Mouse (Mus musculus) intestine, embryonic 16.5 days (tissue): ENCODE results near the gene Gm33543. TPM values are rescaled to one million over a fixed set of nuclear protein-coding genes. Genes with fewer than 3 reads are reported as not detected.

Experiments
- ATAC-seq: fragments of 200-750 bp; cut with Nextera tagmentation; 2 replicates; pipeline ENCODE4 v1.8.0; 2017; ENCODE audit warnings: moderate TSS enrichment, moderate library complexity
- H3K27ac ChIP-seq: fragments of 300-500 bp; sonication (generic); 2 replicates; pipeline ENCODE4 v1.5.1; 2014; ENCODE audit warnings: mild to moderate bottlenecking, low read length
- H3K27me3 ChIP-seq: fragments of 300-500 bp; sonication (generic); replicated peaks from 2 replicates; pipeline ENCODE4 v1.6.1; 2014; ENCODE audit warnings: low read length, control low read depth, mixed read lengths; ENCODE audit not compliant: control insufficient read depth, insufficient read depth
- H3K36me3 ChIP-seq: fragments of 300-500 bp; sonication (generic); 2 replicates; pipeline ENCODE4 v1.6.1; 2014; ENCODE audit warnings: low read length, control low read depth; ENCODE audit not compliant: control insufficient read depth, insufficient read depth
- H3K4me1 ChIP-seq: fragments of 300-500 bp; sonication (generic); 2 replicates; pipeline ENCODE4 v1.6.1; 2014; ENCODE audit warnings: low read length, control low read depth, mixed read lengths; ENCODE audit not compliant: control insufficient read depth, insufficient read depth
- H3K4me2 ChIP-seq: fragments of 300-500 bp; sonication (generic); 2 replicates; pipeline ENCODE4 v1.6.1; 2014; ENCODE audit warnings: low read depth, low read length, control low read depth
- H3K4me3 ChIP-seq: fragments of 300-500 bp; sonication (generic); 2 replicates; pipeline ENCODE4 v1.5.1; 2014; ENCODE audit warnings: mild to moderate bottlenecking, low read length
- H3K9ac ChIP-seq: fragments of 300-500 bp; sonication (generic); 2 replicates; pipeline ENCODE4 v1.6.1; 2014; ENCODE audit warnings: low read depth, low read length
- H3K9me3 ChIP-seq: fragments of 300-500 bp; sonication (generic); 2 replicates; pipeline ENCODE4 v1.6.1; 2016; ENCODE audit warnings: low read length, control low read depth; ENCODE audit not compliant: control insufficient read depth
- WGBS: fragments of 180-500 bp; shearing (Covaris S2); extraction: QIAGEN DNeasy Blood & Tissue Kit; methylation state at CpG from one replicate; pipeline ENCODE4 v1.1.7; 2014; 5-methylcytosine and 5-hydroxymethylcytosine counted together
- polyA plus RNA-seq: library from polyadenylated mRNA; unstranded; fragments of >200 nt; fragmentation: Nextera tagmentation; extraction: Ambion mirVana; gene quantifications from 2 replicates; pipeline ENCODE4 v1.2.1, GENCODE M21; 2015

The Gm33543 gene
- polyA plus RNA-seq, 1 experiment from 2014 or later = not detected

DNA sequence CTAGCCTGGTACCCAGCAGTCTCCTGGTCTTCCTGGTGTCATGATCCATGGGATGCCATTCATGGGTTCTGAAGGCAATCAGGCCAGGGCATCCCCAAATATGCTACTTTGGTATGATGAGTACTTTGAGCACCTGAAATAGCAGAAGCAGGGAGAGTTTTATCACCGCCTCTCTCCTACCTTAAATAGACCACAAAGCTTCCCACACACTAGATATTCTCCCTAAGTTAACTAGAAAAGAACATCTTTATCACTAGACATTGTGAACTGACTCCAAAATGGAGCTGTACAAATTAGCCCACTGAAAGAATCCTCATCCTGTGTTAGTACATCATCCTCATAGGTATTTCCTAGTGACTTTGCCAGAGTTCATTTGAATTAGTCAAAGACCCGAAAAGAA is 55.6 kb downstream of the Gm33543 start:
- Histone ChIP-seq H3K4me3 (no peak overlapping the region), H3K9ac (no peak overlapping the region), H3K36me3 (no peaks in the 10 kb centered on the region), H3K27me3 (no peaks in the 10 kb centered on the region), H3K4me1 (no peaks in the 10 kb centered on the region), H3K4me2 (no peak overlapping the region), H3K9me3 (no peaks in the 10 kb centered on the region), H3K27ac (no peak overlapping the region)
- no peak for ATAC-seq
- 91% methylated on average over 2 of the region's 2 CpGs for WGBS

DNA sequence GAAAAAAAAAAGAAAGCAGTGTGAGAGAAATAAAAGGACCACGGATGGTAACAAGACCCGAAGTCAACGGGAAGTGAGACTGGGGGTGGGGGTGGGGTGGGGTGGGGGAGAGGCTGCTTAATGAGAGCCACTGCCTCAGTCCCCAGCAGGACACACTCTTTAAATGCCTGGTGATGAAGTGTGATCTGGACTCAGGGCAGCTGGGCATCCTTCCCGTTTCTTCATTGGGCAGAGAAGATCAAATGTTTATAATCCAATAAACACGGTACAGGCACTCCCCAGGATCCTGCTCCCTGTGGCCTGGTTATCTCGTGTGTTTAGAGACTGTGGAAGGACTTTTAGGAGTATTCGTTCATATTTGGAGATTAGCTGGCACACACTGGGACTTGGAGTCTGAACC is 57.9 kb downstream of the Gm33543 start:
- Histone ChIP-seq H3K36me3 (no peaks in the 10 kb centered on the region), H3K4me3 (no peak overlapping the region), H3K27me3 (no peaks in the 10 kb centered on the region), H3K9me3 (no peaks in the 10 kb centered on the region), H3K9ac (no peak overlapping the region), H3K4me1 (no peaks in the 10 kb centered on the region), H3K27ac (no peak overlapping the region), H3K4me2 (no peak overlapping the region)
- no peak for ATAC-seq
- 33% methylated on average over 7 of the region's 7 CpGs for WGBS

DNA sequence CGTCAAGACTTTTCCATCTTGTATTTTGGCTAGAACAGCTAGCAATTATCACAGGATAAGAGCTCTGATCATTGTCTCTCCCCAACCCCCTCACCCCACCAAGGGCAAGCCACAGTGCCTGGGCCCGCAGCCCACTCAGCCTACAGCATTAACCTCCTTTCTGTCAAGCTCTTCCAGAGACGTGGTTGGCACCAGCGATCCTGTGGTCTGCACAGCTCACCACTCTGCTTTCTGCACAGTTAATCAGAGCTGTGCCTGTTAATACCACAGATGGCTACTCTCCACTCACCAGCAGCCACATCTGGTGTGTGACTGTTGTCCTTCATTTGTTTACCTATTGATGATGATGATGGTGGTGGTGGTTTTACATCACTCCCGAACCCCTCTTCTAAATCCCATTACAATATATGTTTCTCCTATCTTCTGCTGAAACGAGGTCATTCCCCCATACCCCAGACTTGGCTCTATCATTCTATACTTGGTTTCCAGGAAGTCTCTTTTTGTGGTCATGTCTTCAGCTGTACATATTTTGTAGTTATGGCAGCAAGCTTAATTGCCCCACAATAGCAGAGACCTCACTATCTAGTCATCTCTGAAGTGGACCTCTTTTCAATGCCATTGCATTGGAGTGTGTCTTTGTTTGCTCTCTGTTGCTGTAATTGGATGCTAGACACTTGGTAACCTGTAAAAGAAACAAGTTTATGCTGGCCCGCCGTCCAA is 61.7 kb downstream of the Gm33543 start:
- no peak overlapping the region for H3K4me3 ChIP-seq
- no peak for ATAC-seq
- 0 out of 2 replicates have a peak, but pooled peaks cover 6% of the 10 kb centered on the region for H3K4me1 ChIP-seq
- H3K9ac ChIP-seq = no peak overlapping the region
- 81% methylated on average over 8 of the region's 8 CpGs for WGBS
- H3K36me3 ChIP-seq = no peaks in the 10 kb centered on the region
- no peak overlapping the region for H3K27ac ChIP-seq
- H3K9me3 ChIP-seq = no peaks in the 10 kb centered on the region
- H3K27me3 ChIP-seq = no peaks in the 10 kb centered on the region
- no peak overlapping the region for H3K4me2 ChIP-seq

DNA sequence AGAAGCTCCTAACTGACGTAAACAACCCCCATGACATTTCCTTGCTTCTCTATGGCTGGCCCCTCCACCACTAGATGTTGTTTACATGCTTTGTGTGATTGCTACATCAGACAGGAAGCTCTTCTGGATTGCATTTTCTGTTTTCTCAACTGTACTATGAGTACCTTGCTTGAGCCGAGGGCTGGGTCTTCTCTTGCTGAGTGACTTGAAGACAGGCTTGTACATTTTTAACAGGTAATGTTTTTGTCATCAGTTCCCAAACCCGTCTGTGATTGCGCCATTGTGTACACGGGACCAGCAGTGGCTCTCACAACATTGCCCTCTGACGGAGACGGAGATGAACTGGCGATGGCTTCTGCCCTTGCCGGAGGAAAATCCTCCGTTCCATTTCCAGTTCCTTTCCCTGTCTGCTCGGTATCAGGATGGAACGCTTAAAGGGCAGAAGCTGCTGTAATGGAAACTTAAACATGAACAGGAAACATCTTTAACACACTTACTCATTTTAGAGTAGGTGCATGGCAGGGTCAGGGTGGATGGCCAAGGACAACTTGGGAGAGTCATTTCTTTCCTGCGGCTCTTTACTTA is 62.8 kb downstream of the Gm33543 start:
- WGBS = 72% methylated on average over 13 of the region's 13 CpGs
- no peaks in the 10 kb centered on the region for H3K27me3 ChIP-seq
- H3K4me3 ChIP-seq = no peak overlapping the region
- H3K4me1 ChIP-seq = 0 out of 2 replicates have a peak, but pooled peaks cover 6% of the 10 kb centered on the region
- H3K9ac ChIP-seq = no peak overlapping the region
- H3K4me2 ChIP-seq = no peak overlapping the region
- H3K9me3 ChIP-seq = no peaks in the 10 kb centered on the region
- no peak overlapping the region for H3K27ac ChIP-seq
- H3K36me3 ChIP-seq = no peaks in the 10 kb centered on the region
- ATAC-seq = no peak

DNA sequence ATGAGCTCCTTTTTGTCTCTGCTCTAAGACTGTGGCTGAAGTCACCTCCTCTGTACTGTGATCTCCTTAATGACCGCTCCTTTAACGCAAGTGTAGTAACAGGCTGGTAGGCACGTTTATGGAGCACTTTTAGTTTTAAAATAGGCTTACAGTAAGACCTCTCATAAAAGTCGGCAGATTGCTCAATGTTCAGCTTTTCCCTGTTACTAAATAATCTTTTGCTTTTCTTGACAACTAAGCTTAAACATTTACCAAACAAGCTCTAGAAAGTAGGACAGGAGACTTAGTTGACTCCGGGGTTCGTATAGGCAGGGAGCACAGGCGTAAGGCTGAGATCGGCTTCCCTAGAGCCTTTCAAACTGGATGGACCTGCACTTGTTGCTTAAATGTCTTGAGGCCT is 64.1 kb downstream of the Gm33543 start:
- Histone ChIP-seq H3K4me2 (no peak overlapping the region), H3K4me1 (0 out of 2 replicates have a peak, but pooled peaks cover 6% of the 10 kb centered on the region), H3K27me3 (no peaks in the 10 kb centered on the region), H3K27ac (peak overlapping the region; percentile 62), H3K4me3 (no peak overlapping the region), H3K36me3 (no peaks in the 10 kb centered on the region), H3K9ac (no peak overlapping the region), H3K9me3 (no peaks in the 10 kb centered on the region)
- 50% methylated on average over 8 of the region's 8 CpGs for WGBS
- ATAC-seq = peak; percentile 88

DNA sequence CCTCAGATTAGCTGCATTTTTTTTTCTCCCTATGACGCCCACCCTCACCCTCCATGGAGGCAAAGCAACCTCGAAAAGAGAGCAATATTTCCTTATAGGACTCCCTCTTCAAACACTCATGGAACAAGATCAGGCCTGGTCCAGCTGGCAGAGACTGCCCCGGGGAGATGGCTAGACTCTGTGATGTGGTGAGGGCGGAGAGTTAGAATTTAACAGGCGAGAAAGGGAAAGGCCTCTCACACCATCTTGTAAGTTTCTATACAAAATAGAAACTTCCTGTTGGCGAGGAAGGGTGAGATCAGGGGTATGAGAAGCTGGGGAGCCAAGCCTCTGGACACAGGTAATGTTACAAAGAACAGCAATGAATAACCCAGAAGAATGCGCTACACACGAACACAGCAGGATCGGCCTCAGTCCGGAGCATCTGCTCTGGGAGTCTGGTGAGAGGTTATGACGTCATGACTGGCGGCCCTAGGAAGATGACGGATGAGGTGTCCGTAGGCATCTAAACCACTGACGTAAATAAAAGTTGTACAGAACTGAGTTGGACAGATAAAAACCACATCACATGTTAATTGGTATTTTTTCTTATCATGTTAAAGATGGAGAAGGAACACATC is 64.9 kb downstream of the Gm33543 start:
- Histone ChIP-seq H3K4me2 (no peak overlapping the region), H3K27me3 (no peaks in the 10 kb centered on the region), H3K4me3 (no peak overlapping the region), H3K9me3 (no peaks in the 10 kb centered on the region), H3K9ac (no peak overlapping the region), H3K4me1 (0 out of 2 replicates have a peak, but pooled peaks cover 6% of the 10 kb centered on the region), H3K36me3 (no peaks in the 10 kb centered on the region), H3K27ac (peak overlapping the region; percentile 62; the same call in 1 of the 2 replicates)
- ATAC-seq = peak; percentile 22; the same call in 1 of the 2 replicates
- 84% methylated on average over 15 of the region's 15 CpGs for WGBS

DNA sequence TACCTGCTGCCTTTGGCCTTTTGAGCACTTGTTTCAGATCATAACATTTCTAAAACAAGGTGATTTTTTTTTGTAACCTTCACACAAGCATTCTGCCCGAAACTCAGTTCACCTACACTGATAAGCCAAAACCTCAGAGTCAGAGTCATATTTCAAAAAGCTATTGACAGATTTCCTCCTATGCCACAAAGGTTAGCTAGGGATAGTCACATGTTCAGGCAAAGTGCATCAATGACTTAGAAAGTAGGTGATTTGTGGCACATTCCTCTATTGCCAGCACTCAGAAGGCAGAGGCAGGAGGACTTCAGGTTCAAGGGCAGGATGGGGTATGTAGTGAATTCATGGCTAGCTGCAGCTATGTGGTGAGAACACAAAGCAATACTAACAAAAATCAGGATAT is 65.7 kb downstream of the Gm33543 start:
- WGBS = 84% methylated on average over 1 of the region's 1 CpGs
- H3K9ac ChIP-seq = no peak overlapping the region
- H3K4me3 ChIP-seq = no peak overlapping the region
- H3K27ac ChIP-seq = no peak overlapping the region
- H3K4me2 ChIP-seq = no peak overlapping the region
- no peaks in the 10 kb centered on the region for H3K9me3 ChIP-seq
- no peaks in the 10 kb centered on the region for H3K36me3 ChIP-seq
- H3K27me3 ChIP-seq = no peaks in the 10 kb centered on the region
- no peak for ATAC-seq
- 0 out of 2 replicates have a peak, but pooled peaks cover 6% of the 10 kb centered on the region for H3K4me1 ChIP-seq

DNA sequence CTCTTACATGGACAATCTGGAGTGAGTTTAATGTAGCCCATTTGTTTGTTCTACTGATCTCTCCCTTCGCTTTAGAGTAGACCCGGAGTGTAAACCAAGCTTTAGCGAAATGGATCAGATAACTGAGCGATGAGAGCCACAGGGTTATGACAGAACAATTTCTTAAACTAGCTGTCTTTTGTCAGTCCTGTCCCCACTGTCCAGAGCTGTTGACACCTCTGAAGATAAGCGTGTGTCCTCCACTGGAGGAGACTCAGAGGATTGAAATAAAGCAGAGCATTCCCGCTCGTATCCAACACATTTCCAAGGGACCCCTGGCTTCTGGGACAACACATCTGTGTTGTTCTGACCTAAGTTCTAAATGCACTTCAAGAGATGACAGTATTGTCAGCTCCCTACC is 67.9 kb downstream of the Gm33543 start:
- WGBS = 72% methylated on average over 7 of the region's 7 CpGs
- no peak overlapping the region for H3K4me3 ChIP-seq
- no peak overlapping the region for H3K4me2 ChIP-seq
- no peak overlapping the region for H3K27ac ChIP-seq
- no peak overlapping the region for H3K9ac ChIP-seq
- H3K27me3 ChIP-seq = no peaks in the 10 kb centered on the region
- no peak for ATAC-seq
- no peaks in the 10 kb centered on the region for H3K36me3 ChIP-seq
- no peaks in the 10 kb centered on the region for H3K9me3 ChIP-seq
- H3K4me1 ChIP-seq = 0 out of 2 replicates have a peak, but pooled peaks cover 6% of the 10 kb centered on the region

DNA sequence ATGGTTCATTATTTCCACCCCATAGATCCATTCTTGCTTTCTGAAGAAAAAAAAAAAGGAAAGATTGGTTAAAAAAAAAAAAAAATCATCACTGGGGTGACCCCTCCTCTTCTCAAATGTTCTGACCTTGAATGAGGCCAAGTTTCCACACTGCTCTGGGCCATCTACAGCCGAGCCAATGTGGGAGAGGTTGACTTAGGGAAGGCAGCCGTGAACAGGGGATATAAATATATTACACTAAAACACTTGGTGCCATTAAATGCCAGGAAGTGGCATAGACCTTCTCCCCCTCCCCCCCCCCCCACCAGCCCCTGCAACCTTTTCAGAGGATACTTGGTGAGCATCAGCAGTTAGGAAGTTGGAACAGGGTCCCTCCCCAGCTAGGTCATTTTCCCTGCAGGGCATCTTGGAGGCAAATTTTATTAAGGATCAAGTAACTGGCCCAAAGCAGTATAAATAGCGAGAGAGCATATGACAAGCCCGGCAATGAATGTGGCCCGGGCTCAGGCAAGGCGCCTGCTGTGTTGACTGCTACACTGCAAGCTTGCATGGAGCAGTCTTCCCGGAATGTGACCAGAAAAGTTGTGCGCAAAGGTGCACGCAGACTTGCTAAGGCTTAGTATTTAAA is 68.6 kb downstream of the Gm33543 start:
- H3K27ac ChIP-seq = no peak overlapping the region
- no peaks in the 10 kb centered on the region for H3K9me3 ChIP-seq
- no peak overlapping the region for H3K4me3 ChIP-seq
- H3K9ac ChIP-seq = no peak overlapping the region
- H3K27me3 ChIP-seq = no peaks in the 10 kb centered on the region
- H3K36me3 ChIP-seq = no peaks in the 10 kb centered on the region
- ATAC-seq = no peak
- WGBS = 81% methylated on average over 9 of the region's 9 CpGs
- H3K4me2 ChIP-seq = no peak overlapping the region
- 0 out of 2 replicates have a peak, but pooled peaks cover 6% of the 10 kb centered on the region for H3K4me1 ChIP-seq
